Mouse (Mus musculus) kidney, adult 2 months (tissue): ENCODE measurements at regions not wholly inside any gene's neighbourhood (a gene's known extent, or its start where the extent isn't known, plus 50 kb on each side); places are given as distances from the start of the nearest gene placed in this dataset.

Experiments used
- DNase-seq: peaks from one replicate; pipeline ENCODE4 v3.0.0; 2021
- H3K27ac ChIP-seq: fragments of 200-500 bp; 2 replicates; pipeline ENCODE4 v1.5.1; 2012; ENCODE audit warnings: low read depth, low read length, control low read depth, inconsistent platforms; ENCODE audit not compliant: insufficient read depth
- H3K27me3 ChIP-seq: fragments of 200-500 bp; replicated peaks from 2 replicates; pipeline ENCODE4 v1.6.1; 2012; ENCODE audit warnings: mild to moderate bottlenecking, moderate library complexity, low read length, inconsistent platforms; ENCODE audit not compliant: control insufficient read depth, insufficient read depth
- H3K36me3 ChIP-seq: fragments of 200-500 bp; 2 replicates; pipeline ENCODE4 v1.6.1; 2012; ENCODE audit warnings: mild to moderate bottlenecking, moderate library complexity, low read length, inconsistent platforms; ENCODE audit not compliant: control insufficient read depth, insufficient read depth
- H3K4me1 ChIP-seq: fragments of 200-500 bp; 2 replicates; pipeline ENCODE4 v1.6.1; 2011; ENCODE audit warnings: low read length; ENCODE audit not compliant: control insufficient read depth, insufficient read depth
- H3K4me3 ChIP-seq: fragments of 200-500 bp; 2 replicates; pipeline ENCODE4 v1.5.1; 2011; ENCODE audit warnings: mild to moderate bottlenecking, low read depth, low read length, control low read depth; ENCODE audit not compliant: insufficient read depth
- CTCF ChIP-seq: fragments of 200-500 bp; conservative IDR thresholded peaks from 2 replicates; pipeline ENCODE4 v1.5.1; 2011; ENCODE audit warnings: low read depth, mild to moderate bottlenecking, control low read depth, low read length, moderate library complexity, mixed read lengths; ENCODE audit not compliant: insufficient read depth, insufficient read length
- POLR2A ChIP-seq: fragments of 200-500 bp; IDR thresholded peaks from one replicate; pipeline ENCODE4 v1.6.1; 2011; ENCODE audit warnings: low read depth, low read length, control low read depth
- WGBS: fragments of 180-500 bp; shearing (Covaris S2); methylation state at CpG from one replicate; pipeline ENCODE4 v1.1.7; 2018; 5-methylcytosine and 5-hydroxymethylcytosine counted together

DNA sequence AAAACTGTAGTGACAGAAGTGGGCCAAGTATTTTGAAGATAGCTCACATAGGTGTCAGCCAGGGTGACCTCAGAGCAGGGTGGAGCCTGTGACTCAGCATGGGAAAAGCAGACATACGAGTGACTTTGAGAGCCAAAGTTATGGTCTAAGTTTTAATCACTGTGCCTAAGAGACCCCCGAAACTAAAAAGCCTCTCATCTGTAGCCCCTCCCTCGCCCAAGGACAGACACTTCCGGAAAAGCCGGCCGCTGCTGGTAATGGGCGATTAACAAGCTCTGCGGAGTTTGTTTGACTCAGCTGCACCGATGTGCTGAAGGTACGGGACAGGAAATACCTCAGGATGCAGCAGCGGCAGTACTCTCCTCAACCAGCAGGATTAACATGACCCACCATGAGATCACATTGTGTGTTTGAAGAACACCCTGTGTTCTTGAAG lies 182.1 kb upstream of the Foxn2 start:
- Histone ChIP-seq H3K4me1 (no peaks in the 10 kb centered on the region), H3K36me3 (no peaks in the 10 kb centered on the region), H3K27ac (no peak overlapping the region), H3K27me3 (no peaks in the 10 kb centered on the region), H3K4me3 (no peak overlapping the region)
- 65% methylated on average over 11 of the region's 11 CpGs for WGBS
- TF ChIP-seq POLR2A, result no peak
- no peak for TF ChIP-seq CTCF
- DNase-seq, result peak; percentile 46

DNA sequence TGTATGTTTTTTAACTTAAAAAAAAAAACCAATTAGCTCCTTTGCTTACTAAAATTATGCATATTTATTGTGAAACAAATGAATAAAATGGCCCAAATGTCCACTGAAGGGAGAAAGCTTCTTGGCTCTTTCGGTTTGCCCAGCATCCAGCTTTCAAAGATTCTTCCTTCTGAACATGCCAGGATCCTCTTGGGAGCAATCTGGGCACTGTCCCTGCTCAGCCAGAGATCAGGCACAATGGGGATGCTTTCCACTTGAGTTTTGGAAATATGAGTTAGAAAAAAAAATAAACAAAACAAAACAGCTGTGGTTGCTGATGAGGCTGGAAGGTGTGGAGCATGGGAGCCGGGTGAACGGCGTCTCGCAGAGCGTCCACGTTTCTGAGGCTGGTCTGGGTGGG lies 180.3 kb upstream of the Foxn2 start:
- no peak for TF ChIP-seq CTCF
- no peak for TF ChIP-seq POLR2A

DNA sequence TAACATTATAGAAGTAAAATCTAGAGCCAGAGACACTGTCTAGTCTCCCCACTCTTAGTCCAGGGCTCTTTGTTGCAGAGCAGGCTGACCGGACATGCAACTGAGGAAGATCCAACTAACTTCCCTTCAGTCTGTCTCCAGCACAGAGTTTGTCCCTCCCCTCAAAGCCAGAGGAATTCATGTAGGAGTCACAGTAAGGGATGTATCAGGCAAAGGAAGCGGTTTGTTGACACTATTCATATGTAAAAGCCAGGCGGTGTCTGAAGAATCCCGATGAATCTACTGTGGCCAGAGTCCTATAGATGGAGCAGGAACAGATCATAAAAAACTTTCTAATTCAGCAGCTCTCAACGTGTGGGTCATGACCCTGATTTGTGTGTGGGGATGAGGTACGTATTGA lies 179.7 kb upstream of the Foxn2 start:
- H3K4me3 ChIP-seq, result no peak overlapping the region
- H3K27ac ChIP-seq, result no peak overlapping the region
- no peak for TF ChIP-seq POLR2A
- no peak for TF ChIP-seq CTCF
- DNase-seq, result no peak
- WGBS, result 66% methylated on average over 6 of the region's 6 CpGs
- H3K4me1 ChIP-seq, result no peaks in the 10 kb centered on the region
- H3K36me3 ChIP-seq, result no peaks in the 10 kb centered on the region
- H3K27me3 ChIP-seq, result no peaks in the 10 kb centered on the region

More for the DNA sequence above, 180.3 kb upstream of the Foxn2 start:
- Histone ChIP-seq H3K27me3 (no peaks in the 10 kb centered on the region), H3K36me3 (no peaks in the 10 kb centered on the region), H3K4me3 (no peak overlapping the region), H3K27ac (no peak overlapping the region), H3K4me1 (no peaks in the 10 kb centered on the region)
- 88% methylated on average over 7 of the region's 7 CpGs for WGBS
- no peak for DNase-seq

DNA sequence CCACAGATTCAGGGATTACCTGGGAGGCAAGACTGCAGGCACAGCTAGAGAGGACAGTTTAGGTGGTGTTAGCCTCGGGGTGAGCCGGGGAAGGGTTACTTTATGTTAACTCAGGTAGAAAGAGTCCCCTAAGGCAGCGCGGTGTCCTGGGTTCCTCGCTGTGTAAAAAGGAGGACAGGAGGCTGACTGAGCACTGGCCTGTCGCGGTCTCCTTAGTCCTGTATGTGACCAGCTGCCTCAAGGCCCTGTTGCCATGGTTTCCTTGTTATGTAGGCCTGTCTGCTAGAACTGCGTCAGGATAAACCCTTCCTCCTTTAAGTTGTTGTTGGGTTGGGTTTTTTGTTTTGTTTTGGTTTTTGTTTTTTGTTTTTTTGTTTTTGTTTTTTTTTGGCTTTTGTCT lies 179.0 kb upstream of the Foxn2 start:
- Histone ChIP-seq H3K36me3 (no peaks in the 10 kb centered on the region), H3K27me3 (no peaks in the 10 kb centered on the region), H3K4me1 (no peaks in the 10 kb centered on the region), H3K4me3 (no peak overlapping the region), H3K27ac (no peak overlapping the region)
- WGBS, result 74% methylated on average over 8 of the region's 8 CpGs
- no peak for TF ChIP-seq POLR2A
- no peak for TF ChIP-seq CTCF
- no peak for DNase-seq

DNA sequence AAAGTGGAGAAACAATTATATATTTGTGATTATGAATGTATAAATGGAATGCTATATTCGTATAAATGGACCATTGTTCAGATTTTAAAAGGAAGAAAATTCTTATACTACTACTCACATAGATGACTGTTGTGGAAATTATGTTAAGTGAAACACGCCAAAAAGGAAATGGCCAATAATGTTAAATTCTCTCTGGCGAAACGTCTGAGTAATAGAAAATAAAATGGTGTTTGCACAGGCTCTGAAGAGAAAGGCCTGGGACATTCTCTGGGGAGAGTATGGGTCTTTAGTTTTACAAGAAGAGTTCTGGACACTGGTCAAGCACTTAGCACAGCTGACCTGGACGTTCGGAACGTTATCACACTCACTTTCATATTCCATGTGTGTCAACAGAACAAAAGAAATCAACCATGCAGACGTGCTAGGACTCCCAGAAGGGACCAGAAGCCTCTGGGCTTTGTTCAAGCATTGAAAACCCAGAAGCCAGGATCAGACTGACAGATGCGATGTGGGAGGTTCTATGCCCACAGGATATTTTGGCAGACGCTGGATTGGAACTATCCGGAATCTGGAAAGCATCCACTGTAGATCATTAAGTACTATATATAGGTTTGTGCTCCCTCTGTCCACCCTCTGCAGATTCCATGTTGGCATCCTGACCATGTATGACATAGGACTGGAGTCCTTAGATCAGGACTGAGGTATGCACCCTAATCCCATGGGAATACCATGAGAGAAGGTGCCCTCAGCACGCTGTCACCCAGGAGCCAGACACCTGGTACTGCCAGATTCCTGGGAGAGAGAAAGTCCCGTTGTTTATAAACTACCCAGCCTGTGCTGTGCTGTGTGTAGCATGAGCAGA lies 178.0 kb upstream of the Foxn2 start:
- H3K4me1 ChIP-seq, result no peaks in the 10 kb centered on the region
- WGBS, result 77% methylated on average over 13 of the region's 13 CpGs
- DNase-seq, result no peak
- no peak for TF ChIP-seq POLR2A
- TF ChIP-seq CTCF, result no peak
- no peak overlapping the region for H3K27ac ChIP-seq
- no peaks in the 10 kb centered on the region for H3K36me3 ChIP-seq
- H3K4me3 ChIP-seq, result no peak overlapping the region
- no peaks in the 10 kb centered on the region for H3K27me3 ChIP-seq

DNA sequence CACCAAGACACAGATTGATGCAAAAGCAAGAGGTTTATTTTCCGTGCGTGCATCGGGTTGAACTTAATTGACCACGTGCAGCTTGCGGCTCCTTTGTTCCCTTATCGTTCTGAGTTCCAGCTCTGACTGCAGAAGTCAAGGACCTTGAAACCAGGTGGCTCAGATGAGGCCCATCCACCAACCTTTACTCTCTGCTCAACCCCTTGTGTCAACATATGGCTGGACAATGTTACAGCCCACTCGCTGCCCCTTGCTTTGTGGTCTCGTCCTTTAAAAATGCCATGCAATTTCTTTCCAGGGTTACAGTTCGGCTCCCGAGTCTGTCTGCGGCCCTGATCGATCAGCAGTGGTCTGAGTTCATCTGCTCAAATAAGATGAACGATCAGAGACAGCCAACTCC lies 175.2 kb upstream of the Foxn2 start:
- H3K27me3 ChIP-seq, result no peaks in the 10 kb centered on the region
- H3K4me1 ChIP-seq, result no peaks in the 10 kb centered on the region
- DNase-seq, result no peak
- H3K36me3 ChIP-seq, result no peaks in the 10 kb centered on the region
- no peak overlapping the region for H3K4me3 ChIP-seq
- TF ChIP-seq CTCF, result no peak
- no peak for TF ChIP-seq POLR2A
- no peak overlapping the region for H3K27ac ChIP-seq
- WGBS, result 76% methylated on average over 13 of the region's 13 CpGs

DNA sequence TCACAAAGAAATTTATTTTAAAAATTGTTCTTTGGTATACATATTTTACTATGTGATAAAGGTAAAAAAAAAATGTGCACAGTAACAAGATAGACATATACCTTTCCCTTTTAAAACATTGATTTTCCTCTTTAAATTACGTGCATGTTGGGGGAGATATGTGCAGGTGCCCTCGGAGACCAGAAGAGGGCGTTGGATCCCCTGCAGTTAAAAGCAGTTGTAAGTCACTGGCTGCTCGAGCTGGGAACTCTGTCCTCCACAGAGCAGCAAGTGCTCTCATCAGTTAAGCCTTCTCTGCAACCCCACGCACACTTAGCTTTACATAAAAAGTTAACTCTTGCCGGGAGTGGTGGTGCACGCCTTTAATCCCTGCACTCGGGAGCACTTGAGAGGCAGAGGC lies 172.3 kb upstream of the Foxn2 start:
- no peaks in the 10 kb centered on the region for H3K27me3 ChIP-seq
- no peak overlapping the region for H3K27ac ChIP-seq
- H3K4me3 ChIP-seq, result no peak overlapping the region
- TF ChIP-seq CTCF (no peak), POLR2A (no peak)
- H3K36me3 ChIP-seq, result no peaks in the 10 kb centered on the region
- no peaks in the 10 kb centered on the region for H3K4me1 ChIP-seq
- 85% methylated on average over 8 of the region's 8 CpGs for WGBS
- DNase-seq, result no peak
